Mouse (Mus musculus) ovary, adult 18-20 months (tissue): ENCODE measurements around the gene Gm3233.
"Not testable (repeated sequence)": the region's sequence is repeated elsewhere in the genome, so short reads cannot be mapped to it uniquely, and the experiment has no call there.

Experiments
- DNase-seq: peaks from one replicate; pipeline ENCODE4 v3.0.0; 2022; ENCODE audit warnings: low spot score, mixed read lengths

Gene Gm3233

GRCm38 (mm10) chr10:77728280-77728679 is 31.2 kb downstream of the Gm3233 start:
- no peak for DNase-seq

GRCm38 (mm10) chr10:77726186-77726585 is 33.3 kb downstream of the Gm3233 start, which contains the start of gene Gm10100:
Gene Gm10100, plus strand, starts transcription at chr10:77726486.
- no peak for DNase-seq

- no peak for DNase-seq
Measured at GRCm38 (mm10) chr10:77724855-77725254, 34.6 kb downstream of the Gm3233 start.

- DNase-seq, result not testable (repeated sequence)
Measured at GRCm38 (mm10) chr10:77720299-77720698, 39.2 kb downstream of the Gm3233 start, which contains the start of gene Krtap12-1. Gene Krtap12-1, plus strand, starts transcription at chr10:77720599.

- DNase-seq, result no peak
Measured at GRCm38 (mm10) chr10:77715507-77715906, 44.0 kb downstream of the Gm3233 start, which contains the start of gene Gm10142. Gene Gm10142, plus strand, starts transcription at chr10:77715807.

GRCm38 (mm10) chr10:77713734-77714133 is 45.7 kb downstream of the Gm3233 start:
- DNase-seq, result no peak

GRCm38 (mm10) chr10:77711157-77711556 is 48.3 kb downstream of the Gm3233 start, which contains the start of gene Gm10024:
Gene Gm10024, plus strand, starts transcription at chr10:77711457.
- not testable (repeated sequence) for DNase-seq

GRCm38 (mm10) chr10:77709831-77710230 is 49.7 kb downstream of the Gm3233 start:
- DNase-seq, result no peak
